Mouse (Mus musculus) MEL (cell line): Measurements from ENCODE around the gene Kitl.

Experiments
- CHD2 ChIP-seq: IDR thresholded peaks from 2 replicates; pipeline ENCODE4 v1.6.1; 2011; ENCODE audit warnings: low read length, improper control_type of control experiment
- CTCF ChIP-seq, 3 experiments: IDR thresholded peaks in 2 of 3; conservative IDR thresholded peaks in 1 of 3; 2 replicates each; pipeline ENCODE4 v1.5.1; 2011 to 2012; ENCODE audit warnings: low read length in 3 of 3, low read depth in 2 of 3, mild to moderate bottlenecking in 2 of 3, improper control_type of control experiment in 1 of 3, inconsistent platforms in 1 of 3, mixed read lengths in 1 of 3, moderate library complexity in 1 of 3; ENCODE audit not compliant: control insufficient read depth in 1 of 3, insufficient read depth in 1 of 3, poor library complexity in 1 of 3, severe bottlenecking in 1 of 3
- EP300 ChIP-seq, 2 experiments: IDR thresholded peaks; 2 replicates each; pipeline ENCODE4 v1.6.1; 2011; ENCODE audit warnings: improper control_type of control experiment in 2 of 2, low read length in 2 of 2, low read depth in 1 of 2, mild to moderate bottlenecking in 1 of 2
- GATA1 ChIP-seq: IDR thresholded peaks from 2 replicates; pipeline ENCODE4 v1.6.1; 2011; ENCODE audit warnings: low read depth, low read length, improper control_type of control experiment
- KAT2A ChIP-seq: conservative IDR thresholded peaks from 2 replicates; pipeline ENCODE4 v1.6.1; 2012; ENCODE audit warnings: low read depth, low read length, improper control_type of control experiment, inconsistent platforms
- MAZ ChIP-seq: IDR thresholded peaks from 2 replicates; pipeline ENCODE4 v1.6.1; 2012; ENCODE audit warnings: low read depth, mild to moderate bottlenecking, inconsistent platforms, low read length, improper control_type of control experiment
- POLR2A ChIP-seq, 2 experiments: IDR thresholded peaks; 2 replicates each; pipeline ENCODE4 v1.6.1; 2011 to 2012; ENCODE audit warnings: low read length in 2 of 2, mild to moderate bottlenecking in 2 of 2, control low read depth in 1 of 2, improper control_type of control experiment in 1 of 2, low read depth in 1 of 2, moderate library complexity in 1 of 2; ENCODE audit not compliant: control insufficient read depth in 1 of 2, insufficient read depth in 1 of 2, poor library complexity in 1 of 2
- RCOR1 ChIP-seq: IDR thresholded peaks from 2 replicates; pipeline ENCODE4 v1.6.1; 2012; ENCODE audit warnings: low read depth, mild to moderate bottlenecking, inconsistent platforms, low read length, improper control_type of control experiment
- TCF12 ChIP-seq: IDR thresholded peaks from 2 replicates; pipeline ENCODE4 v1.6.1; 2014; ENCODE audit warnings: low read depth, mild to moderate bottlenecking, inconsistent platforms, low read length, improper control_type of control experiment, moderate library complexity
- UBTF ChIP-seq: IDR thresholded peaks from 2 replicates; pipeline ENCODE4 v1.6.1; 2012; ENCODE audit warnings: low read depth, mild to moderate bottlenecking, inconsistent platforms, low read length, improper control_type of control experiment, moderate library complexity, borderline replicate concordance; ENCODE audit not compliant: insufficient read depth
- ZNF384 ChIP-seq: IDR thresholded peaks from 2 replicates; pipeline ENCODE4 v1.6.1; 2012; ENCODE audit warnings: low read depth, mild to moderate bottlenecking, inconsistent platforms, low read length, improper control_type of control experiment

DNA sequence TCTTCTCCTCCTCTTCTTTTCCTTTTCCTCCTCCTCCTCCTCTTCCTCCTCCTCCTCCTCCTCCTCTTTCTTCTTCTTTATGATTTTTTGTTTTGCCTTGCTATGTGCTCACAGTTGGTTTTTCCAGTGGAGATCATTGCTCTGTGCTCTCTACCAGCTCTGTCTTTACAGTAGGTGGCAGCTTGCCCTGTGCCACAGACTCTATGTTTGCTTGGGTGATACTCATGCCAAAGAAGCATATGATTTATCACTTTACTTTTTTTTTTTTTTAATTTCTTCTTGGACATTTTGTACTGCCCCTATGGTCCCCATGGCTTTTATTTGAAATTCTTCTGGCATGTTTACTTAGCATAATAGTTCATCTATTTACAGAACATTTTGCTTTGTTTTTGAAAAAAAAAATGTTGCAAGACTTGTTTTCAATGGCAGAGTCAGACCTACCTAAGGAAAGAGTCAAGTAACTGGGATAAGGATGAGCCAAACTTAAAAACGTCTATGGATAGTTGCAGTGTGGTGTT, 41.7 kb downstream of the Kitl start:
- no peak for TF ChIP-seq UBTF
- TF ChIP-seq CTCF (IDR thresholded peaks at IDR 0.05 in 2 of 3, conservative IDR thresholded peaks at IDR 0.05 in 1 of 3; ENCODE audit: control insufficient read depth in 1 of 3, insufficient read depth in 1 of 3, low read depth in 2 of 3, low read length in 3 of 3, poor library complexity in 1 of 3, severe bottlenecking in 1 of 3), result no peak
- TF ChIP-seq MAZ, result no peak
- no peak for TF ChIP-seq RCOR1
- TF ChIP-seq CHD2, result no peak
- TF ChIP-seq EP300 (IDR thresholded peaks at IDR 0.05; ENCODE audit: low read depth in 1 of 2, low read length in 2 of 2), result no peak
- TF ChIP-seq TCF12, result no peak
- no peak for TF ChIP-seq ZNF384
- no peak for TF ChIP-seq KAT2A
- TF ChIP-seq POLR2A (IDR thresholded peaks at IDR 0.05; ENCODE audit: control insufficient read depth in 1 of 2, insufficient read depth in 1 of 2, low read depth in 1 of 2, low read length in 2 of 2, poor library complexity in 1 of 2), result no peak
- TF ChIP-seq GATA1, result no peak
